Comparison of ENCODE assay signal across 12 mouse cellular contexts in genomic region chr4:107048568-107049162, GRCm38 (mm10). TPM values are rescaled to one million over a fixed set of nuclear protein-coding genes. Genes with fewer than 3 reads are reported as not detected.
DNase-seq lines count a peak whose midpoint lies in the region; ATAC-seq and TF ChIP-seq lines count a peak whose summit lies in the region.
"Had no signal": no experiment of that assay in that cellular context is flagged by ENCODE, and none has a peak within 500 bp of the region (broad histone marks: within the 10 kb centered on the region; RNA-seq: fewer than 3 reads in every experiment).

No protein-coding gene starts in this region.

- no peaks in the 10 kb centered on the region; the same call in 1 of the 2 replicates for H3K4me1 ChIP-seq in hindbrain, embryonic 16.5 days (ENCODE audit: control insufficient read depth, insufficient read depth, low read depth, low read length)
- H3K4me1 ChIP-seq in hindbrain, embryonic 13.5 days (replicated peaks): 0 out of 2 replicates have a peak, but pooled peaks cover 5% of the 10 kb centered on the region
- H3K4me1 ChIP-seq in forebrain, embryonic 11.5 days (replicated peaks; ENCODE audit: control insufficient read depth, insufficient read depth, low read length): no peaks in the 10 kb centered on the region
- H3K4me1 ChIP-seq in kidney, adult 2 months (ENCODE audit: control insufficient read depth, insufficient read depth, low read length): no peaks in the 10 kb centered on the region
- H3K4me1 ChIP-seq: liver, embryonic 15.5 days; neural tube, embryonic 12.5 days had no signal

- peak; percentile 43; the same call in 1 of the 2 replicates for ATAC-seq in hindbrain, embryonic 16.5 days
- ATAC-seq in hindbrain, embryonic 13.5 days (ENCODE audit: low FRiP score): no peak
- ATAC-seq in forebrain, embryonic 11.5 days (replicated peaks; ENCODE audit: low FRiP score): no peak

- intact Hi-C loops in gastrocnemius, postnatal 36 days (cut with DNase I): no loop called here

- no peak overlapping the region for H3K9ac ChIP-seq in hindbrain, embryonic 16.5 days (ENCODE audit: low read depth, low read length)
- H3K9ac ChIP-seq in hindbrain, embryonic 13.5 days: no peak overlapping the region
- no peak overlapping the region for H3K9ac ChIP-seq in forebrain, embryonic 11.5 days (ENCODE audit: low read length)
- H3K9ac ChIP-seq: forebrain, embryonic 12.5 days; liver, embryonic 15.5 days; neural tube, embryonic 12.5 days had no signal

- WGBS in hindbrain, embryonic 16.5 days: 71% methylated on average over 11 of the region's 11 CpGs
- WGBS in hindbrain, embryonic 13.5 days: 85% methylated on average over 11 of the region's 11 CpGs
- WGBS in forebrain, embryonic 11.5 days: 91% methylated on average over 11 of the region's 11 CpGs
- 84% methylated on average over 11 of the region's 11 CpGs for WGBS in kidney, adult 2 months

- H3K4me2 ChIP-seq in hindbrain, embryonic 16.5 days (ENCODE audit: low read length): no peak overlapping the region
- H3K4me2 ChIP-seq in hindbrain, embryonic 13.5 days: no peak overlapping the region
- no peak overlapping the region for H3K4me2 ChIP-seq in forebrain, embryonic 11.5 days (ENCODE audit: low read depth, low read length, severe bottlenecking)
- H3K4me2 ChIP-seq: forebrain, embryonic 12.5 days; liver, embryonic 15.5 days; neural tube, embryonic 12.5 days had no signal

- H3K27ac ChIP-seq in hindbrain, embryonic 16.5 days (ENCODE audit: low read depth, low read length): no peak overlapping the region
- H3K27ac ChIP-seq in hindbrain, embryonic 13.5 days: no peak overlapping the region
- H3K27ac ChIP-seq in forebrain, embryonic 11.5 days (ENCODE audit: low read depth, low read length): no peak overlapping the region
- no peak overlapping the region for H3K27ac ChIP-seq in kidney, adult 2 months (ENCODE audit: insufficient read depth, low read depth, low read length)
- H3K27ac ChIP-seq: forebrain, embryonic 12.5 days; liver, embryonic 15.5 days; neural tube, embryonic 12.5 days had no signal

- H3K27me3 ChIP-seq in hindbrain, embryonic 16.5 days (replicated peaks; ENCODE audit: control insufficient read depth, insufficient read depth, low read length): no peaks in the 10 kb centered on the region
- H3K27me3 ChIP-seq in hindbrain, embryonic 13.5 days: no peaks in the 10 kb centered on the region
- H3K27me3 ChIP-seq in forebrain, embryonic 11.5 days (ENCODE audit: control insufficient read depth, insufficient read depth, low read length): no peaks in the 10 kb centered on the region
- H3K27me3 ChIP-seq in kidney, adult 2 months (replicated peaks; ENCODE audit: control insufficient read depth, insufficient read depth, low read length): no peaks in the 10 kb centered on the region
- H3K27me3 ChIP-seq: forebrain, embryonic 12.5 days; liver, embryonic 15.5 days; neural tube, embryonic 12.5 days had no signal

- TF ChIP-seq CTCF in brain, embryonic 14.5 days (IDR thresholded peaks at IDR 0.05; ENCODE audit: borderline replicate concordance, extremely low read depth, insufficient read depth, insufficient read length): no peak
- no peak for TF ChIP-seq CTCF in kidney, adult 2 months (conservative IDR thresholded peaks at IDR 0.05; ENCODE audit: insufficient read depth, insufficient read length, low read depth, low read length)

- DNase-seq in A20 (ENCODE audit: low read depth, low spot score): peak; percentile 70
- DNase-seq in brain, embryonic 14.5 days (ENCODE audit: low read depth): peak; percentile 18
- peak; percentile 78 to 88 for DNase-seq in gastrocnemius, postnatal 36 days
- no peak for DNase-seq in kidney, postnatal 36 days
- no peak for DNase-seq in forebrain, embryonic 11.5 days (ENCODE audit: low spot score)
- DNase-seq in kidney, adult 2 months: no peak
- DNase-seq: thymus, postnatal 14 days had no signal

- peaks cover 9% of the 10 kb centered on the region for H3K36me3 ChIP-seq in hindbrain, embryonic 16.5 days (ENCODE audit: control insufficient read depth, insufficient read depth, low read length)
- H3K36me3 ChIP-seq in hindbrain, embryonic 13.5 days: peaks cover 51% of the 10 kb centered on the region
- no peaks in the 10 kb centered on the region; the same call in 1 of the 2 replicates for H3K36me3 ChIP-seq in forebrain, embryonic 11.5 days (ENCODE audit: control insufficient read depth, insufficient read depth, low read length)
- H3K36me3 ChIP-seq in kidney, adult 2 months (ENCODE audit: control insufficient read depth, insufficient read depth, low read length): no peaks in the 10 kb centered on the region

- no peak for TF ChIP-seq POLR2A in brain, embryonic 14.5 days (IDR thresholded peaks at IDR 0.05; ENCODE audit: borderline replicate concordance, extremely low read depth, insufficient read depth, insufficient read length, poor library complexity, severe bottlenecking)
- no peak for TF ChIP-seq POLR2A in kidney, adult 2 months (IDR thresholded peaks at IDR 0.05; ENCODE audit: low read depth, low read length)

- no peaks in the 10 kb centered on the region for H3K9me3 ChIP-seq in hindbrain, embryonic 16.5 days (ENCODE audit: control insufficient read depth, low read length)
- no peaks in the 10 kb centered on the region for H3K9me3 ChIP-seq in hindbrain, embryonic 13.5 days
- no peaks in the 10 kb centered on the region for H3K9me3 ChIP-seq in forebrain, embryonic 11.5 days (ENCODE audit: control insufficient read depth, low read length)
- H3K9me3 ChIP-seq: forebrain, embryonic 12.5 days; liver, embryonic 15.5 days; neural tube, embryonic 12.5 days had no signal

- H3K4me3 ChIP-seq in hindbrain, embryonic 16.5 days (ENCODE audit: low read length): no peak overlapping the region
- no peak overlapping the region for H3K4me3 ChIP-seq in hindbrain, embryonic 13.5 days
- H3K4me3 ChIP-seq in forebrain, embryonic 11.5 days (ENCODE audit: low read depth, low read length): no peak overlapping the region
- H3K4me3 ChIP-seq in kidney, adult 2 months (ENCODE audit: insufficient read depth, low read depth, low read length): no peak overlapping the region
- H3K4me3 ChIP-seq: forebrain, embryonic 12.5 days; liver, embryonic 15.5 days; neural tube, embryonic 12.5 days had no signal

RNA-seq across cellular contexts. Expression of gene Mrpl37, which starts 18.0 kb away (rescaled TPM):
- 83.2 and 86.8 TPM in 2 replicates for polyA plus RNA-seq in hindbrain, embryonic 16.5 days (2015; fragmentation: Nextera tagmentation; extraction: Ambion mirVana)
- polyA plus RNA-seq in hindbrain, embryonic 13.5 days (2015; fragmentation: Nextera tagmentation; extraction: Ambion mirVana): 76.4 and 76.6 TPM in 2 replicates
- 88.1 and 114 TPM in 2 replicates for polyA plus RNA-seq in brain, embryonic 14.5 days (2012; rRNA removed)
- total RNA-seq in gastrocnemius, postnatal 36 days (2021): 10 to 100 TPM; 89.9 to 90.5 TPM
- 108 and 121 TPM in 2 replicates for polyA plus RNA-seq in forebrain, embryonic 11.5 days (2014; fragmentation: Nextera tagmentation; extraction: Ambion mirVana)
- polyA plus RNA-seq in kidney, adult 2 months (2012; rRNA removed): 111 and 118 TPM in 2 replicates

RNA-seq across cellular contexts. Expression of gene Cyb5rl, which starts 18.1 kb away (rescaled TPM):
- 4.4 and 4.7 TPM in 2 replicates for polyA plus RNA-seq in hindbrain, embryonic 16.5 days (2015; fragmentation: Nextera tagmentation; extraction: Ambion mirVana)
- polyA plus RNA-seq in hindbrain, embryonic 13.5 days (2015; fragmentation: Nextera tagmentation; extraction: Ambion mirVana): 4.7 and 5.4 TPM in 2 replicates
- 3.7 and 4.5 TPM in 2 replicates for polyA plus RNA-seq in brain, embryonic 14.5 days (2012; rRNA removed)
- 10 to 100 TPM; 15.3 to 17.7 TPM for total RNA-seq in gastrocnemius, postnatal 36 days (2021)
- 5.2 and 6.9 TPM in 2 replicates for polyA plus RNA-seq in forebrain, embryonic 11.5 days (2014; fragmentation: Nextera tagmentation; extraction: Ambion mirVana)
- 19.0 and 21.7 TPM in 2 replicates for polyA plus RNA-seq in kidney, adult 2 months (2012; rRNA removed)

RNA-seq across cellular contexts. Expression of gene Cdcp2, which starts 48.0 kb away (rescaled TPM):
- polyA plus RNA-seq in hindbrain, embryonic 16.5 days (2015; fragmentation: Nextera tagmentation; extraction: Ambion mirVana): 0.08 TPM in 1 of 2 replicates, not detected in the other
- polyA plus RNA-seq in hindbrain, embryonic 13.5 days (2015; fragmentation: Nextera tagmentation; extraction: Ambion mirVana): 0.06 TPM in 1 of 2 replicates, not detected in the other
- 0.03 and 0.08 TPM in 2 replicates for polyA plus RNA-seq in brain, embryonic 14.5 days (2012; rRNA removed)
- total RNA-seq in gastrocnemius, postnatal 36 days (2021): not detected
- 0.17 TPM in 1 of 2 replicates, not detected in the other for polyA plus RNA-seq in forebrain, embryonic 11.5 days (2014; fragmentation: Nextera tagmentation; extraction: Ambion mirVana)
- 0.05 TPM in 1 of 2 replicates, not detected in the other for polyA plus RNA-seq in kidney, adult 2 months (2012; rRNA removed)
- polyA plus RNA-seq: forebrain, embryonic 12.5 days; liver, embryonic 15.5 days had no signal

Comparison
In these comparisons a context has a peak if more than half of its experiments do, and no peak if none do; other contexts are left out.
1. DNase-seq: peak in A20 (single experiment), brain, embryonic 14.5 days (single experiment) and gastrocnemius, postnatal 36 days (2 of 2); none in kidney, postnatal 36 days (0 of 2), forebrain, embryonic 11.5 days (single experiment) and kidney, adult 2 months (single experiment).